Mouse (Mus musculus) naive thymus-derived CD4-positive, alpha-beta T cell, adult 2 months (primary cell): ENCODE measurements around the gene Olfr172.

ENCODE experiments used
- DNase-seq: peaks from one replicate; pipeline ENCODE4 v3.0.0-alpha.2; 2011; ENCODE audit warnings: low read depth

The Olfr172 gene

DNA sequence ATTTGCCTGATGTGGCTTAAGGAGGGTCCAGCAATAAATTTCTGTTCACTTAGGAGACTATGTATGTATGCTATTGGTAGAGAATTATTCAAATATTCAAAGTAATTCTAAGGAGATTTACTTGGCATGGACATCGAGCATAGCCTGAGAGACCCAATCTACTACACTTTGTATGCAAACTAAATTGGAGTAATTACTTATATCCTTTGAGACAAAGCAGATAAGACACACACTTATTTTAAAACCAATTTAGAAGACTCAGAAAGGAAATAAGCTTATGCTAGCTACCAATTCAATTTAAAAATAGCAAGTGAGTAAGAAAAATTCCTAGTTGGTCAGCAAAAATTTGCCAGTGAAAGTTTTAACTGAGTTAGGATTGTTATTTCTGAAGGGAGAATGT is at the start of gene Olfr172:
Gene Olfr172 (minus strand): TSS at position 101 of the 400 bp plus-strand sequence.
- DNase-seq: no peak

DNA sequence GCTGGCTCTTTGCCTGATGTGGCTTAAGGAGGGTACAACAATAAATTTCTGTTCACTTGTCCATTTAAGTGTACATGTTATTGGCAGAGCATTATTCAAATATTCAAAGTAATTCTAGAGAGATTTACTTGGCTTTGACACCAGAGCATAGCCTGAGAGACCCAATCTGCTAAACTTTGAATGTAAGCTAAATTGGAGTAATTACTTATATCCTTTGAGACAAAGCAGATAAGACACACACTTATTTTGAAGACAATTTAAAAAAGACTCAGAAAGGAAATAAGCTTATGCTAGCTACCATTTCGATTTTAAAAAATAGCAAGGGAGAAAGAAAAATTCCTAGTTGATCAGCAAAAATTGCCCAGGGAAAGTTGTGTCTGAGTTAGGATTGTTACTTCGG is 37.2 kb upstream of the Olfr172 start, which contains the start of gene Olfr173:
Gene Olfr173 (minus strand): TSS at position 101 of the 400 bp plus-strand sequence.
- DNase-seq: no peak

GRCm38 (mm10) chr16:58756191-58756590 is 6.8 kb downstream of the Olfr172 start:
- no peak for DNase-seq

DNA sequence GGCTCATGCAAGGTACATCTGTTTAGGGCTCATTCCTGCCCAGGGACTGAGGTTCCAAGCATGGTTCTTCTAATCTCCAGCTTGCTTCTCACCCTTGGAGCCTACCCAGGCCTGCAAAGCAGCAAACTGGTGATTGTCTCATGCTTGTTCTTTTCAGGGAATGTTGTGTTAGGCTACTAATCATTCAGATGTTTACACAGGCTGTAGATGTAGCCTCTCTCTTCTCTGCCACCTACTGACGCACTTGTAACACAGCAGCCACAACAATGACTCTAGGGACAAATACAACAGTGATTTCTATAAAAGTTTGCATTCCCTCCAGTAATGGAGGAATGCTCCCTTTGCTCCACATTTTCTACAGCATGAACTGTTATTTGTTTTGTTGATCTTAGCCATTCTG is 11.7 kb downstream of the Olfr172 start:
- peak; percentile 22 for DNase-seq

- DNase-seq: no peak
Observed at GRCm38 (mm10) chr16:58746715-58747114, 16.3 kb downstream of the Olfr172 start.

DNA sequence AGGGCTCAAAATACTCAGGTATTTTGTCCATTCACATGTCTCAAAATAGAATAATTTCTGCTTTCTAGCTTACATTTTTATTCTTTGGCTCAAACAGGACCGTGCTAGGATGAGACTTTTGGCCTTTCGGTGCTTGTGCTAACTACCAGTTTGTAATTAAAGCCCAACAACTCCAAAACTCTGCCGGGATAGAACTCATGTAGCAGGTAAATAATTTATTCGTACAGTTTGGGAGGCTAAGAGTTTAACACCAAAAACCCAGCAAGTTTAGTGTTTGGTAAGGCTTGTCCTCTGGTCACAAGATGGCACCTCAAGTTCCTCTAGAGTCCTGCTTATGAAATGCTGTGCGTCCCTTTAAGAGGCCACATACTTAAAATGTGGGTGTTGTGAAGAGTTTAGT is 22.2 kb downstream of the Olfr172 start:
- DNase-seq: no peak

GRCm38 (mm10) chr16:58738800-58739199 is 24.2 kb downstream of the Olfr172 start:
- no peak for DNase-seq

GRCm38 (mm10) chr16:58738205-58738604 is 24.8 kb downstream of the Olfr172 start:
- no peak for DNase-seq

- no peak for DNase-seq
Observed at GRCm38 (mm10) chr16:58728176-58728671, 34.8 kb downstream of the Olfr172 start.

DNA sequence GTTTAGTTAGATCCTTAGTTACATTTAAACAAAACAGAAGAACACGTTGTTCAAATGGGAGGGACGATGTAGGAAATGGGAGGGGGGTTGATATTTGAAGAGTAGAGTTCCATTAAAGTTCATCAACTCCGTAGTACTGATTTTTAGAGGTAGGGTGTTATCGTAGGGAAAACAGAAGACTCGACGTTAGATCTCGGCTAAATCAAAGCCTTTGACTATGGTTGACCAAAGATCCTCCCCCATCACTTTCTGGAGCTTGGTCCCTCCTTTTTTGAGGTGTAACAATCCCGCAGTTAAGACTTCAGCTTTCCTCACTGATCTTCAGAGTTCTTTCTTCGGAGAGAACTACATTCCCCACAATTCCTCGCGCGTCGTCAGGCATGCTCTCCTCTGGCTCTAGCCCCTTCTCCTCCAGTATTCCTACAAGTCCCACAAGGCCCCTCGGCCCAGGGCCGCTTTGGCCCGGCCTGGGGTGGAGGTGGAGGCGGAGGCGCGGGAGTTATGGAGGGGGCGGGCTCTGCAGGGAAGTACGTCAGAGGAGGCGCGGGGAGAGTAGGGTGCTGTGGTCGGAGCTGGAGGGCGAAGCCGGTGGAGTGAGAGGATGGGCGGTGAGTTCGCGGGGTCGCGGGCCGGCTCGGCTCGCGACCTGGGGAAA is 35.4 kb downstream of the Olfr172 start, which contains the start of gene Cldnd1:
Gene Cldnd1 (plus strand): TSS at position 434 of the 655 bp plus-strand sequence.
- DNase-seq: peak; percentile 95

GRCm38 (mm10) chr16:58726680-58727476 is 36.1 kb downstream of the Olfr172 start:
- no peak for DNase-seq

- no peak for DNase-seq
Observed at GRCm38 (mm10) chr16:58722292-58722691, 40.7 kb downstream of the Olfr172 start.

- peak; percentile 41 for DNase-seq
Observed at GRCm38 (mm10) chr16:58718666-58719120, 44.3 kb downstream of the Olfr172 start, which contains the start of gene Gpr15. Gene Gpr15, minus strand, starts transcription at chr16:58719070.

DNA sequence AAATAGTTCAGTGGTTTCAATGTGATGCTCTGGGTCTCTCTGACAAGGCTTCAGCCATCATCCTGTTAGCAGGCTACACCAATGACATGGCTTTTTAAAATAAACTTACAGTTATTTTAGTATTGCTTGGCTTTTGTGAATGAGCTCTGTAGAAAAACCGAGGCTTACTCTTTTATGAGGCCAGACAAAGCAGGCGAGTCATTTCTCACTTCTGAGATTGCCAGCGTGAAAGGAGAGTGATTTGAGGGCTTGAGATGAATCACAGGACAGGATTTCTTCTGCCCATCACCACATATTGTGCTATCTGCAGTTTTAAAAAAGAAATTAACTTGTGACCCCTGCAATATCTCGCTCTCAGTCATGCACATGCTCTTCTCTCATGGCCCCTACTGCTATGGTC is 48.0 kb downstream of the Olfr172 start:
- no peak for DNase-seq

DNA sequence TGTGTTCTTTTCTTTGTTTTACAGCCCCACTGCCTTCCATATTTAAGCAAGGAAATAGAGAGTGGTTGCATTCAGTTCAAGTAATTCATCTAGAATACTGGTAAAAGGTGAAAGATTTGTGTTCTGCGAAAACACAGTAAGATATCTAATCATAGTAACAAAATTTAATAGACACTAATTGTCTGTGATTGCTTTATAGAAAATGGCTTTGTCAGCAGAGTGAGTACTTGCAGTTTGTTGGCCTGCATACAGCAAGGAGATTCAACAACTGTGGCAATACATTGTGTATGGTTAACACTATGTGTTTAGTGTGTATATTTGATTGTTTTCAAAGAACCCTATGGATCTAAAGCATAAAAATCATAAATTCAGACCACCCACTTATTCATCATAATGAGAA is 49.8 kb downstream of the Olfr172 start:
- no peak for DNase-seq

GRCm38 (mm10) chr16:58712221-58712620 is 50.8 kb downstream of the Olfr172 start:
- peak; percentile 27 for DNase-seq
